Mouse (Mus musculus) E14TG2a.4 (cell line): ENCODE results near the gene Plekha5.
A peak's percentile ranks its signal among the peaks of the same experiment; 100 is the strongest.
"Not testable (repeated sequence)": the region's sequence is repeated elsewhere in the genome, so short reads cannot be mapped to it uniquely, and the experiment has no call there.

ENCODE experiments used
- H3K27me3 ChIP-seq: 2 replicates; pipeline ENCODE4 v1.6.1; 2014; ENCODE audit warnings: low read length, control low read depth; ENCODE audit not compliant: insufficient read depth
- H3K36me3 ChIP-seq: 2 replicates; pipeline ENCODE4 v1.6.1; 2014; ENCODE audit warnings: low read length, control low read depth; ENCODE audit not compliant: insufficient read depth
- H3K4me1 ChIP-seq: replicated peaks from 2 replicates; pipeline ENCODE4 v1.6.1; 2014; ENCODE audit warnings: low read depth, low read length, control low read depth
- H3K4me3 ChIP-seq: replicated peaks from 2 replicates; pipeline ENCODE4 v1.5.1; 2014; ENCODE audit warnings: mild to moderate bottlenecking, low read length
- H3K9me3 ChIP-seq: 2 replicates; pipeline ENCODE4 v1.6.1; 2014; ENCODE audit warnings: low read length, control low read depth
- CTCF ChIP-seq: conservative IDR thresholded peaks from 2 replicates; pipeline ENCODE4 v1.5.1; 2014; ENCODE audit warnings: low read length
- NANOG ChIP-seq: IDR thresholded peaks from 2 replicates; pipeline ENCODE4 v1.6.1; 2014; ENCODE audit warnings: borderline replicate concordance, low read length, mixed read lengths
- POU5F1 ChIP-seq: IDR thresholded peaks from 2 replicates; pipeline ENCODE4 v1.6.1; 2014; ENCODE audit warnings: low read length, borderline replicate concordance

Plekha5 gene

GRCm38 (mm10) chr6:140487489-140487888 is 63.6 kb downstream of the Plekha5 start:
- H3K27me3 ChIP-seq = no peaks in the 10 kb centered on the region

GRCm38 (mm10) chr6:140488673-140489072 is 64.8 kb downstream of the Plekha5 start:
- Histone ChIP-seq H3K27me3 (no peaks in the 10 kb centered on the region), H3K4me3 (no peak overlapping the region), H3K9me3 (no peaks in the 10 kb centered on the region), H3K36me3 (no peaks in the 10 kb centered on the region), H3K4me1 (peaks cover 20% of the 10 kb centered on the region)
- TF ChIP-seq NANOG (no peak), CTCF (no peak), POU5F1 (no peak)

More at GRCm38 (mm10) chr6:140487489-140487888, 63.6 kb downstream of the Plekha5 start:
- TF ChIP-seq NANOG (no peak), POU5F1 (no peak)
- Histone ChIP-seq H3K9me3 (peaks cover 3% of the 10 kb centered on the region; the same call in 1 of the 2 replicates), H3K36me3 (no peaks in the 10 kb centered on the region), H3K4me3 (no peak overlapping the region), H3K4me1 (peaks cover 20% of the 10 kb centered on the region)

- peaks cover 12% of the 10 kb centered on the region for H3K4me1 ChIP-seq
- no peak overlapping the region for H3K4me3 ChIP-seq
- H3K9me3 ChIP-seq = no peaks in the 10 kb centered on the region
- no peaks in the 10 kb centered on the region for H3K36me3 ChIP-seq
- H3K27me3 ChIP-seq = no peaks in the 10 kb centered on the region
- TF ChIP-seq POU5F1 = no peak
Measured at GRCm38 (mm10) chr6:140489570-140489969, 65.7 kb downstream of the Plekha5 start.

GRCm38 (mm10) chr6:140490220-140490619 is 66.4 kb downstream of the Plekha5 start:
- H3K9me3 ChIP-seq = no peaks in the 10 kb centered on the region
- H3K4me3 ChIP-seq = no peak overlapping the region
- no peaks in the 10 kb centered on the region for H3K36me3 ChIP-seq
- H3K27me3 ChIP-seq = no peaks in the 10 kb centered on the region
- peaks cover 12% of the 10 kb centered on the region for H3K4me1 ChIP-seq
- no peak for TF ChIP-seq CTCF

GRCm38 (mm10) chr6:140490921-140491537 is 67.2 kb downstream of the Plekha5 start:
- Histone ChIP-seq H3K9me3 (no peaks in the 10 kb centered on the region), H3K4me3 (peak overlapping the region; percentile 29), H3K4me1 (peaks cover 12% of the 10 kb centered on the region), H3K27me3 (no peaks in the 10 kb centered on the region), H3K36me3 (no peaks in the 10 kb centered on the region)
- TF ChIP-seq NANOG = no peak
- TF ChIP-seq POU5F1 = no peak
- TF ChIP-seq CTCF = no peak

- Histone ChIP-seq H3K27me3 (no peaks in the 10 kb centered on the region), H3K4me3 (no peak overlapping the region), H3K4me1 (peaks cover 12% of the 10 kb centered on the region), H3K9me3 (no peaks in the 10 kb centered on the region), H3K36me3 (no peaks in the 10 kb centered on the region)
- TF ChIP-seq POU5F1 (no peak), NANOG (no peak), CTCF (no peak)
Measured at GRCm38 (mm10) chr6:140492043-140492442, 68.2 kb downstream of the Plekha5 start.

GRCm38 (mm10) chr6:140498074-140498473 is 74.2 kb downstream of the Plekha5 start:
- peaks cover 15% of the 10 kb centered on the region for H3K4me1 ChIP-seq
- TF ChIP-seq NANOG (no peak), POU5F1 (no peak), CTCF (no peak)
- peaks cover 3% of the 10 kb centered on the region; the same call in 1 of the 2 replicates for H3K36me3 ChIP-seq
- no peaks in the 10 kb centered on the region for H3K9me3 ChIP-seq
- H3K4me3 ChIP-seq = no peak overlapping the region
- no peaks in the 10 kb centered on the region for H3K27me3 ChIP-seq

- Histone ChIP-seq H3K9me3 (no peaks in the 10 kb centered on the region), H3K27me3 (no peaks in the 10 kb centered on the region), H3K4me3 (no peak overlapping the region), H3K36me3 (peaks cover 3% of the 10 kb centered on the region; the same call in 1 of the 2 replicates), H3K4me1 (peaks cover 21% of the 10 kb centered on the region)
- TF ChIP-seq NANOG = no peak
- no peak for TF ChIP-seq POU5F1
- TF ChIP-seq CTCF = no peak
Measured at GRCm38 (mm10) chr6:140498958-140499357, 75.1 kb downstream of the Plekha5 start.

- not testable (repeated sequence) for H3K4me3 ChIP-seq, H3K27me3 ChIP-seq, H3K9me3 ChIP-seq, H3K36me3 ChIP-seq
- H3K4me1 ChIP-seq = peaks cover 26% of the 10 kb centered on the region
- peak; percentile 8; the same call in 1 of the 2 replicates for TF ChIP-seq CTCF
Measured at GRCm38 (mm10) chr6:140500829-140501228, 77.0 kb downstream of the Plekha5 start.
